Mouse (Mus musculus) megakaryocyte, embryonic 14.5 days (primary cell): Measurements from ENCODE around the gene Tpst2. TPM values are rescaled to one million over a fixed set of nuclear protein-coding genes. Genes with fewer than 3 reads are reported as not detected.

Experiments
- H3K27me3 ChIP-seq: replicated peaks from 2 replicates; pipeline ENCODE3; 2012; ENCODE audit warnings: inconsistent platforms
- H3K36me3 ChIP-seq: replicated peaks from 2 replicates; pipeline ENCODE3; 2012; ENCODE audit warnings: low read length, inconsistent platforms, mixed read lengths
- H3K4me1 ChIP-seq: 2 replicates; pipeline ENCODE4 v1.6.1; 2012; ENCODE audit warnings: inconsistent platforms
- H3K4me3 ChIP-seq: replicated peaks from 2 replicates; pipeline ENCODE3; 2012; ENCODE audit warnings: moderate library complexity, mild to moderate bottlenecking, inconsistent platforms
- H3K9me3 ChIP-seq: 2 replicates; pipeline ENCODE4 v1.6.1; 2012; ENCODE audit warnings: inconsistent platforms
- FLI1 ChIP-seq: IDR thresholded peaks from 2 replicates; pipeline ENCODE4 v1.6.1; 2012; ENCODE audit warnings: low read length, inconsistent platforms, mixed read lengths
- GATA1 ChIP-seq: IDR thresholded peaks from 3 replicates; pipeline ENCODE4 v1.6.1; 2012; ENCODE audit warnings: mixed read lengths, low read length, inconsistent platforms, borderline replicate concordance
- polyA plus RNA-seq: library from polyadenylated mRNA; stranded (reverse); fragments of >175 nt; gene quantifications from 2 replicates; pipeline ENCODE4 v1.2.3, GENCODE M21; 2012; ENCODE audit warnings: low replicate concordance; ENCODE audit not compliant: insufficient read depth

The Tpst2 gene
- polyA plus RNA-seq, 1 experiment, result 479 TPM

DNA sequence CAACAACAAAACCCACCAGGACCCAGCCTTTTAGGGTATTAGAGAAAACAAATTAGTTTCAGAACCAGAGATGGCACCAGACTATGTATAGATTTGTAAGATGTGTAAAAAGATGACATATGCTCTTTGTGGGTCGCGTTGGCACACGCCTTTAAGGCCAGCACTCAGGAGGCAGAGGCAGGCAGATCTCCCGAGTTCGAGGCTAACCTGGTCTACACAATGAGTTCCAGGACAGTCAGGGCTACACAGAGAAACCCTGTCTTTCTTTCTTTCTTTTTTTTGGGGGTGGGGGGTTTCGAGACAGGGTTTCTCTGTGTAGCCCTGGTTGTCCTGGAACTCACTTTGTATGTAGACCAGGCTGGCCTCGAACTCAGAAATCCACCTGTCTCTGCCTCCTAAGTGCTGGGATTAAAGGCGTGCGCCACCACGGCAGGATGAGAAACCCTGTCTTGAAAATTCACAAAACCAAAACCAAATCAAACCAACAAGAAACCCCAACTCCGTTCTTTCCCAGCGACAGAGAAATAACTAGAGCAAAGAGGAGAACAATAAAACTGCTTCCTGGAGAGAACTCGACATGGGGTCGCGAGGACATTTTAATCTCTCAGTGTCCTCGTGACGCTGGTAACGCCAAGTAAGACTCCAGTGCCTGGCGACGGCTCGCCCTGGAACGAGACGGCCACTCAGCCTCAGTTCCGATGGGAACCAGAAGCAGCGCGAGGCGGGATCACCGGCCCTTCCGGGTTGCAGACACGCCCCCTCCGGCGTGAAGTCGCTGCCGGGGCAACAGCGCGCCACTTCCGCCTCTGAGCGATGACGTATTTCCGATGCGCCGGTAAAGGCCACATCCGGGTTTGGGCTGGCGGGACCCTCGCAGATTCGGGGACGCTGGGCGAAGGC, 49.3 kb downstream of the Tpst2 start, which contains the start of gene Tfip11:
Gene Tfip11 (plus strand): TSS at position 813 of the 900 bp plus-strand sequence.
- Histone ChIP-seq H3K4me1 (peaks cover 41% of the 10 kb centered on the region), H3K36me3 (peaks cover 37% of the 10 kb centered on the region), H3K9me3 (no peaks in the 10 kb centered on the region), H3K4me3 (peak within 1 kb of the TSS; percentile 99), H3K27me3 (no peaks in the 10 kb centered on the region)
- TF ChIP-seq FLI1 (peak; percentile 93), GATA1 (no peak)

DNA sequence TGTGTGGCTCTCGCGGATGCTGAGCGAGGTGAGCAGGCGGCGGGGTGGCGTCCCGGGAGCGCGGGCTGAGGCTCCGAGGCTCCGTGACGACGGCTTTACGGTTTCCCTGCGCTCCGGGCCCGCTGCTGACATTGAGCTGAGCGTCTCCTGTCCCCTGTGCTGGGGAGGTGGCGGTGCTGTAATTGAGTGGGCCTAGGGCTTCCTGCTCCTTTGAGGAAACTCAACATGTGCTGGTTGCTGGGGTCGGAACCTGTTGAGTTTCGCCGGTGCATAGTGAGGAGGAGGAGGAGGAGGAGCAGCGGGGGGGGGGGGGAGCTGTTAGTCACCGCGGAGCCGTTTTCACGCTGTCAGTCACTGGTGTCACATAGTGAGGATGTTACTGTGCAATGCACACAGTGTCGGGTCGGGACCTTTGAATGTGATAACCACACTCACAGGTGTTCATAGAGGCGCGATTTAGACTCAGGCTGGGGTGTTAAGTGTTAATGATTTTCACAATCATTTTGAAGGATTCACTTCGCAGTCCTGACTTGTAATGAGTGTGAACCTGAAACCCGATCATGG, 50.0 kb downstream of the Tpst2 start:
- H3K4me1 ChIP-seq, result peaks cover 42% of the 10 kb centered on the region
- H3K4me3 ChIP-seq, result peak overlapping the region; percentile 99
- TF ChIP-seq GATA1 (no peak), FLI1 (no peak)
- H3K27me3 ChIP-seq, result no peaks in the 10 kb centered on the region
- H3K36me3 ChIP-seq, result peaks cover 45% of the 10 kb centered on the region
- H3K9me3 ChIP-seq, result no peaks in the 10 kb centered on the region

GRCm38 (mm10) chr5:112327854-112328253, 51.4 kb downstream of the Tpst2 start:
- TF ChIP-seq GATA1 (no peak), FLI1 (no peak)
- Histone ChIP-seq H3K9me3 (no peaks in the 10 kb centered on the region), H3K4me1 (peaks cover 45% of the 10 kb centered on the region), H3K4me3 (no peak overlapping the region), H3K36me3 (peaks cover 58% of the 10 kb centered on the region), H3K27me3 (no peaks in the 10 kb centered on the region)

GRCm38 (mm10) chr5:112329805-112330564, 53.5 kb downstream of the Tpst2 start:
- Histone ChIP-seq H3K27me3 (no peaks in the 10 kb centered on the region), H3K36me3 (peaks cover 79% of the 10 kb centered on the region), H3K4me3 (no peak overlapping the region), H3K4me1 (peaks cover 54% of the 10 kb centered on the region), H3K9me3 (no peaks in the 10 kb centered on the region)
- no peak for TF ChIP-seq FLI1
- TF ChIP-seq GATA1, result no peak

GRCm38 (mm10) chr5:112335473-112335872, 59.0 kb downstream of the Tpst2 start:
- Histone ChIP-seq H3K36me3 (peaks cover 99% of the 10 kb centered on the region), H3K4me1 (peaks cover 45% of the 10 kb centered on the region), H3K9me3 (peaks cover 13% of the 10 kb centered on the region), H3K27me3 (no peaks in the 10 kb centered on the region), H3K4me3 (no peak overlapping the region)
- TF ChIP-seq FLI1, result no peak
- TF ChIP-seq GATA1, result no peak

DNA sequence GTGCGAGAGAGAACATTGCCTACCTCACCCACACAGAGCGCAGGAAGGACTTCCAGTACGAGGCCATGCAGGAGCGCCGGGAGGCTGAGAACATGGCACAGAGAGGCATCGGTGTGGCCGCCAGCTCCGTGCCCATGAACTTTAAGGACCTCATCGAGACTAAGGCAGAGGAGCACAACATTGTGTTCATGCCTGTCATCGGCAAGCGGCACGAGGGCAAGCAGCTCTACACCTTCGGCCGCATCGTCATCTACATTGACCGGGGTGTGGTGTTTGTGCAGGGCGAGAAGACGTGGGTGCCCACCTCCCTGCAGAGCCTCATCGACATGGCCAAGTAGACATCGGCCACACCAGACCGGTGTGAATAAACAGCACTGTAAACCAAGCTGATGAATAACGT, 60.5 kb downstream of the Tpst2 start:
- H3K4me1 ChIP-seq, result peaks cover 57% of the 10 kb centered on the region
- H3K27me3 ChIP-seq, result no peaks in the 10 kb centered on the region
- H3K9me3 ChIP-seq, result peaks cover 13% of the 10 kb centered on the region
- peaks cover 95% of the 10 kb centered on the region for H3K36me3 ChIP-seq
- H3K4me3 ChIP-seq, result peak overlapping the region; percentile 40
- TF ChIP-seq GATA1 (no peak), FLI1 (no peak)

GRCm38 (mm10) chr5:112339215-112339614, 62.7 kb downstream of the Tpst2 start:
- Histone ChIP-seq H3K4me1 (peaks cover 56% of the 10 kb centered on the region), H3K4me3 (no peak overlapping the region), H3K27me3 (no peaks in the 10 kb centered on the region), H3K36me3 (peaks cover 75% of the 10 kb centered on the region), H3K9me3 (peaks cover 13% of the 10 kb centered on the region)
- TF ChIP-seq GATA1, result no peak
- TF ChIP-seq FLI1, result no peak

GRCm38 (mm10) chr5:112342463-112343204, 66.1 kb downstream of the Tpst2 start, which contains the start of the genes Srrd and Hps4:
Gene Srrd, minus strand, starts transcription at chr5:112343040.
Gene Hps4, plus strand, starts transcription at chr5:112343083.
- H3K36me3 ChIP-seq, result peaks cover 74% of the 10 kb centered on the region
- peaks cover 76% of the 10 kb centered on the region for H3K4me1 ChIP-seq

DNA sequence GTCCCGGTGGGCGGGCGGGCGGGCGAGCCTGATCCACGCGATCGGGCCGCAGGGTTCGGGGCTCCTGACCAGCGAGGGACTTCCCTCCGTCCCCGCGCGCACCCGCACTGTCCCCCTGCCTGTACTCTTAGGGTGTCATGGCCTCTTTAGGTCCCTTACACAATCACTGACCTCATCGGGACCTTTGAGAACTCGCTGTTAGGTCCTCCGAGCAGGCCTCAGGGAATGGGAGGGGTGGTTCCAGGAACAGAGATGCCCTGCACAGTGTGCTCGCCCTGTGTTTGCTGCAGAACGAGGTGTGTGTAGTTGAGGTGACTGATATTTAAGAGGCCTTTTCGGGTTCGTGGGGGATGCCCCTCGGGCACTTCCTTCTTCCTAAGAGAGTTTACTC, 66.7 kb downstream of the Tpst2 start:
- H3K9me3 ChIP-seq, result no peaks in the 10 kb centered on the region
- peaks cover 74% of the 10 kb centered on the region for H3K36me3 ChIP-seq
- peaks cover 82% of the 10 kb centered on the region for H3K4me1 ChIP-seq
- TF ChIP-seq FLI1, result no peak
- TF ChIP-seq GATA1, result no peak
- peak overlapping the region; percentile 96 for H3K4me3 ChIP-seq
- no peaks in the 10 kb centered on the region for H3K27me3 ChIP-seq

More at GRCm38 (mm10) chr5:112342463-112343204, 66.1 kb downstream of the Tpst2 start, which contains the start of the genes Srrd and Hps4:
- H3K27me3 ChIP-seq, result no peaks in the 10 kb centered on the region
- TF ChIP-seq GATA1 (no peak), FLI1 (no peak)
- H3K4me3 ChIP-seq, result peak within 1 kb of the TSS; percentile 96
- H3K9me3 ChIP-seq, result no peaks in the 10 kb centered on the region
